Mouse (Mus musculus) subcutaneous adipose tissue, adult 2 months (tissue): ENCODE data around the gene Cideb. TPM values are rescaled to one million over a fixed set of nuclear protein-coding genes. Genes with fewer than 3 reads are reported as not detected.

Source experiments
- polyA plus RNA-seq: library from polyadenylated mRNA; depleted of rRNA; stranded (reverse); fragments of >200 nt; gene quantifications from 2 replicates; pipeline ENCODE4 v1.2.3, GENCODE M21; 2012; ENCODE audit warnings: low replicate concordance; rRNA removed

Cideb gene
- polyA plus RNA-seq = 2.5 and 4.1 TPM in 2 replicates

DNA sequence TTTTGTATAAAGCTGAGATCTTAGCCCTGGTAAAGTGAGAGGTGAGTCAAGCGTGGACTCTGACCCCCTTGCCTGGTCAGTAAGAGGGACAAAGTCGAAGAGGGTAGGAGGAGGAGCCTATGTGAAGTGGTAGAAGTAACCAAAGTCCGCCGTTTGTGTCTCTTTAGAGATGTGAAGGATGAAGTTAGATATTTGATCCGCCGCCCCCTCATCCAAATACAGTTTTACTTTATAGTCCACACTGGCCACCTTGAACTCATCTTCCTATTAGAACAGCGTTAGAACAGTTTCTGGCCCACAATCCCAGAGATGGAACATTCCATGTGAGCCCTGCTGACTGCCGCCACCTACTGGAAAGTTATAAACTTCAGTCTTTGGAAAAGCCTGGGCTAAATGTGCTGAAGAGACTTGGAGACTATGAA is at the start of gene Cideb:
Gene Cideb (minus strand): TSS at position 96 of the 422 bp plus-strand sequence.

DNA sequence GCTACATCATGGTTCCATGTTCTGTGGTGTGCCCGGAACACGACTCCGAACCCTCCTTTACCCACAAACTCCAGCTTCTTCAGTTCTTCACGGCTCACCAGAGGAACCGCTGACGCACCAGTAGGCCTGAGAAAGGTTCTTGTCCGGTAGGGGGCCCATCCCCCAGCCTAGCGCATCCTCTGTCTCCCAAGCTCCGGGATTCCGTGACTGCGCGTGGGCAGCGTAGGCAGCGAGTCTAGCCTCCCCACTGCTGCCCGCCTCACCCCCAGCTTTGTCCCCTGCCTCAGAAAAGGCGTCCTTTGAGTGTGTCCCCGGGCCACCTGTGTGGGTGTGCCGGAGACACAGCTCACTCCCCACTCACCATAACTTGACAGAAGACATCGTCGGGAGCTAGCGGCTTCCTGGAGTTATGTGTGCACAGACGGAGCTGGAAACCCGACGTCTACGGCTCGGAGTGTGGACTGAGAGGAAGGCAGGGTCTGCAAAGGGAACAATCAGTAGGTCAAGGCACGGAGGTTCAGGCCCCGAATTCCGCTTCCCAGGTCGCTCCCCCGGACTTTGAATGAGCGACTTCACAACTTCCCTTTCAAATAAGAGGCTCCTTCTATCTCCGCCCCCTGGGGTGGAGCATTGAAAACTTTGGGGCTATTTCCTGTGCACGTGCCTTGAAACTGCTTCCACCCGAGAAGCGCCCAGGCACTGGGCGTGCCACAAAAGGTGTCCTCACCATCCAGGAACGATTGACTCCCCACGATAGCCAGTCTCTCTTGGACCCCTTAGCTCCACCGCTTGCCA is 30.2 kb upstream of the Cideb start, which contains the start of gene Ripk3:
Gene Ripk3 (minus strand): TSS at position 610 of the 795 bp plus-strand sequence.

DNA sequence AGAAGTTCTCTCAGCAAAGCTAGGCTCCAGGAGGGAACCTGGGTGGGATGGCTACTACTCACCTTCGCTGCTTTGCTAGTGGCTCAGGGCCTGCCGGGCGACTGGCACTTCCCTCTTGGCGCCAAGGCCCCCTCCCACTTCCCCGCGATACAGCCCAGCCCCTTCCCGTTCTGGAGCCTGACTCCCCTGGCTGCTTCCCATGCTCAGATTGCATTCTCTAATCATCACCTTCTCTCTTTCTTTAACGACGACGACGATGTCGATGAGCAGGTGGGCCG is 25.6 kb upstream of the Cideb start, which contains the start of gene Adcy4:
Gene Adcy4 (minus strand): TSS at position 138 of the 278 bp plus-strand sequence.

DNA sequence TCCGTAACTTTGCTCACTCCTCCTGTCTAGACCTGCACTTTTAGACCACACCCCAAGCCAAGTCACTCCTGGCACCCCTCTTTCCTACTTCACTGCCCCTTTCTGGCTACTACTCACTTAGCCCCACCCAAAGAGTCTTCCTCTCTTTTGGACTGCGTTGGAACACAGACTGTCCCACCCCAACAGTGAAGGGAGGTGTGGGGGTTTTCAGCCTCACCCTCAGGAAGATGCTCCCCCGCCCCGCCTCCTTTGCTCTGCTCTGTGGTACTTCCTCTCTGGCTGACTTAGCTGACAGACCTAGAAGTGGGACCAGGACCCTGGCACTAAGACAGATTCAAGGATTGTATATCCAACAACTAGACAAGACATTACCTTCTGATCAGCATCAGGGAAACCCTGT is 7.4 kb upstream of the Cideb start, which contains the start of gene Ltb4r1:
Gene Ltb4r1 (plus strand): TSS at position 267 of the 400 bp plus-strand sequence.

DNA sequence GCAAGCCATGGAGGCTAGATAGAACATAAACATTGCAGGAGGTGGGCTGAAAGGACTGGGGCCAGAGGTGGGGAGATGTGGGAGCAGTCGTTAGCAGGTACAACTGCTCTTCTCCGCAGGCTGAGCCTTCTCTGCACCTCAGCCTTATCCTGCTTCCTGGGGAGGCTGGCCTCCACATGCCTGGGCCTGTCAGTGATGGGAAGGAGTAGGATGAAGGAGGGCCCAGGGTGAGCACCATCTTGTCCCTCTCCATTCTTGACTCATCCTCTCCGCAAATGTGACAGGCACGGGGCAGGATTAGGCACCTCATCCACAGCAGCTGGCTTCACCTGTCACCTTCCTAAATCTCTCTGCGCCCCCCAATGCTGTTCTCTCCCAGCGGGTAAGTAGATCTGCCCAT is 2.9 kb upstream of the Cideb start, which contains the start of gene Ltb4r2:
Gene Ltb4r2 (plus strand): TSS at position 266 of the 400 bp plus-strand sequence.

DNA sequence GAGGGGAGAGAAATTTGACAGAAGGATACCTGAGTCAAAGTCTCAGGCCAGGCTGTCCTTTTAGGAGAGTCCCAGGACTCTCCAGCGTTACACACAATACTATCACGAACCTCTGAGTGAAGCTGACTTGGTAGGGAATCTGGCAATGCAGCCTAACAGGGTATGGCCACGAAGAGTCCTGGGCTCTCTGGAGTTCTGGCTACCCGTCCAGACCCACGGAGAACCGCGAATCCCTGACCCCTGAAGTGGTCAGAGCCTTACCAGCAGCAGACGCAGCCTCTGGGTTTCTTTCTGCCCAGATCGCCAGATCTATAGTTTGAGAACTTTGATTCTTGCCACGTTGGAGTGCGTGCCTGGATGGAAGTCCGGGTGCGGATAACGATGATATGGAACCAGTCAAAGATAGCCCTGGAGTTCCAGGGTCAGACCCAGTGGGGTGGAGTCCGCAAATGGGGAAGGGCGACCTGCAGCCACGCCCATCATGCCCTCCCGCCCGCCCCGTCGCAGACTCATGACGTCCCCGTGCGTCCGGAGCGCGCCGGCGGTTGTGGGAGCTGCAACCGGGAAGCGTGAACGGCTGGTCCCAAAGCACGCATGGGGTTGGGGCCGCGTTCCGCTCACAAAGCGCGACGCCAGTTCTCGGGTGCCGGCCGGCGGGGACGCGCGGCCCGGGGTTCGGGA is 12.9 kb downstream of the Cideb start, which contains the start of the genes Dhrs1 and Nop9:
Gene Dhrs1 (minus strand): TSS at position 511 of the 681 bp plus-strand sequence.
Gene Nop9 (plus strand): TSS at position 514 of the 681 bp plus-strand sequence.

DNA sequence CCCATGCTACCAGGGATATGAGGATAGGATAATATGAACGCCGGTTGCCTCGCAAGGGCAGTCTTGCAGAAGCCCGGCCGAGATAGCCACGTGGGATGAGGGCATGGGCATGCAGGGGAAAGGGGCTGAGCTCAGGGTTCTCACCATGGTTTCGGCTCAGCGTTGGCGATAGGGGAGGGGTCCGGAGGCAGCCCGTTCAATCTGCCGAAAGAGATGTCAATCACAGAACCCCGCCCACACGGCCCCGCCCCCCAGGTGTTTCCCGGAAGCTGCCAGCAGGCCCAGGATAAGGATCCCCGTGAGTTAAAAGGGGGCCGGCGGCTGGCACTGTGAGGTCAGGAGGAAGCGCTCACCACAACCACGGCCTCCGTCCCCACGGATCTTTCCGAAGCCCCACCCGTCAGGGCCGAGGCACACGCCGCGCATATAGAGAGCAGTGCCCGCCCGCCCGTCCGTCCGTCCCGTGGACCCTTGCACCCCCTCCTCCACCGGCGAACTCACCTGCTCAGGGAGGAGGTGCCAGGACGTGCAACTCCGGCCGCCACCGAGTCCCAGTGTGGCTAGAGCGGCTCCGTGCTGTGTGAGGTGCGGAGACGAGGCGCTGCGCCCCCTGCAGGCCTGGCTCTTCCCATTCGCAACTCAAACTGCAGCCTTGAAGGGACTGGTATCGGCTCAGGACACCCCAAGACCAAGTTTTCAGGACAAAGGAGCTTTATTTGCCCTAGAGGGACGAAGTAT is 36.4 kb downstream of the Cideb start, which contains the start of gene Rabggta:
Gene Rabggta (minus strand): TSS at position 564 of the 738 bp plus-strand sequence.

DNA sequence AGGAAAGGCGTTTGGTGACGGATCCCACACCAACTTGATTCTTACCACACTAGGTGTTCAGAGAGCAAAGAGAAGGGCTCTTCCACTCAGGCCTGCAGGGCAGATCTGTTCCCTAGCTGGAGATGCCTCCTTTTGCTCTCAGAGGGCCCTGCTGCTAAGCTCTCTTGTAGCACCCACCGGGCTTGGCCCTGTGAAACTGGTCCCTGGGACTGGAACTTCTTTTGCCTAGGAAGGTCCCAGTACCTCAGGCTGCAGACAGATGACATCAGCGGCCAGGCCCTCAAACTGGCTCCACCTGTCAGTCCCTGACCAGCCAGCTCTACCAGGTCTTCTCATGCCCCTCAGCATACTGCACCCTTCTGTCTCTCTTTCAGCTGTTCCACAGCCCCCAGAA is 44.5 kb downstream of the Cideb start, which contains the start of gene Tgm1:
Gene Tgm1 (minus strand): TSS at position 198 of the 394 bp plus-strand sequence.

Other genes starting within 250 kb of the Cideb start
- gene Cpne6, start 248.0 kb downstream of the Cideb start, polyA plus RNA-seq = 0.08 and 0.19 TPM in 2 replicates
- gene Nrl, start 233.5 kb downstream of the Cideb start, polyA plus RNA-seq = not detected in 2 replicates
- gene Pck2, start 218.2 kb downstream of the Cideb start, polyA plus RNA-seq = 44.1 and 72.2 TPM in 2 replicates
- 79.4 and 81.9 TPM in 2 replicates for gene Dcaf11, start 198.5 kb downstream of the Cideb start, polyA plus RNA-seq
- gene A730061H03Rik, start 198.1 kb downstream of the Cideb start, polyA plus RNA-seq = 2.9 and 3.1 TPM in 2 replicates
- gene Fitm1, start 182.8 kb downstream of the Cideb start, polyA plus RNA-seq = 0.68 and 2.5 TPM in 2 replicates
- 111 and 123 TPM in 2 replicates for gene Psme1, start 180.3 kb downstream of the Cideb start, polyA plus RNA-seq
- gene Emc9, start 173.2 kb downstream of the Cideb start, polyA plus RNA-seq = 34.6 and 113 TPM in 2 replicates
- 133 and 138 TPM in 2 replicates for gene Psme2, start 167.3 kb downstream of the Cideb start, polyA plus RNA-seq
- 27.9 and 42.1 TPM in 2 replicates for gene Rnf31, start 166.8 kb downstream of the Cideb start, polyA plus RNA-seq
- gene Irf9, start 154.9 kb downstream of the Cideb start, polyA plus RNA-seq = 39.3 and 81.5 TPM in 2 replicates
- 0.10 and 23.9 TPM in 2 replicates for gene Rec8, start 140.4 kb downstream of the Cideb start, polyA plus RNA-seq
- gene Ipo4, start 122.5 kb downstream of the Cideb start, polyA plus RNA-seq = 115 and 240 TPM in 2 replicates
- gene Gm49378, start 120.6 kb downstream of the Cideb start, polyA plus RNA-seq = 1.3 and 8.1 TPM in 2 replicates
- gene Tm9sf1, start 114.7 kb downstream of the Cideb start, polyA plus RNA-seq = 73.5 and 94.8 TPM in 2 replicates
- 0.77 and 1.5 TPM in 2 replicates for gene Tssk4, start 108.3 kb downstream of the Cideb start, polyA plus RNA-seq
- 31.3 and 35.2 TPM in 2 replicates for gene Mdp1, start 98.0 kb downstream of the Cideb start, polyA plus RNA-seq
- gene Gmpr2, start 86.5 kb downstream of the Cideb start, polyA plus RNA-seq = 28.6 and 31.3 TPM in 2 replicates
- gene Nedd8, start 86.3 kb downstream of the Cideb start, polyA plus RNA-seq = 292 and 416 TPM in 2 replicates
- gene Tinf2, start 76.6 kb downstream of the Cideb start, polyA plus RNA-seq = 12.3 and 17.1 TPM in 2 replicates
- gene Tgm1, start 44.5 kb downstream of the Cideb start, polyA plus RNA-seq = 0.60 and 2.2 TPM in 2 replicates
- gene Rabggta, start 36.2 kb downstream of the Cideb start, polyA plus RNA-seq = 34.6 and 47.9 TPM in 2 replicates
- 95.6 and 110 TPM in 2 replicates for gene Dhrs1, start 12.8 kb downstream of the Cideb start, polyA plus RNA-seq
- 14.6 and 30.0 TPM in 2 replicates for gene Nop9, start 12.8 kb downstream of the Cideb start, polyA plus RNA-seq
- gene Ltb4r2, start 3.0 kb upstream of the Cideb start, polyA plus RNA-seq = 0.06 and 0.14 TPM in 2 replicates
- gene Ltb4r1, start 7.5 kb upstream of the Cideb start, polyA plus RNA-seq = 2.3 and 4.5 TPM in 2 replicates
- 29.4 and 44.4 TPM in 2 replicates for gene Adcy4, start 25.6 kb upstream of the Cideb start, polyA plus RNA-seq
- gene Ripk3, start 30.4 kb upstream of the Cideb start, polyA plus RNA-seq = 14.6 and 21.8 TPM in 2 replicates
- 17.6 and 94.3 TPM in 2 replicates for gene Nfatc4, start 64.7 kb upstream of the Cideb start, polyA plus RNA-seq
- gene Nynrin, start 95.6 kb upstream of the Cideb start, polyA plus RNA-seq = 5.7 and 24.4 TPM in 2 replicates
- 0.13 and 0.48 TPM in 2 replicates for gene Cbln3, start 125.9 kb upstream of the Cideb start, polyA plus RNA-seq
- gene Khnyn, start 126.5 kb upstream of the Cideb start, polyA plus RNA-seq = 17.0 and 28.5 TPM in 2 replicates
- 66.2 and 69.6 TPM in 2 replicates for gene Sdr39u1, start 141.8 kb upstream of the Cideb start, polyA plus RNA-seq
- gene Cma1, start 186.2 kb upstream of the Cideb start, polyA plus RNA-seq = 2.2 and 10.2 TPM in 2 replicates
- not detected in 2 replicates for gene Cma2, start 192.5 kb upstream of the Cideb start, polyA plus RNA-seq